ENCODE assay signal across 12 mouse cellular contexts in the genomic region with DNA sequence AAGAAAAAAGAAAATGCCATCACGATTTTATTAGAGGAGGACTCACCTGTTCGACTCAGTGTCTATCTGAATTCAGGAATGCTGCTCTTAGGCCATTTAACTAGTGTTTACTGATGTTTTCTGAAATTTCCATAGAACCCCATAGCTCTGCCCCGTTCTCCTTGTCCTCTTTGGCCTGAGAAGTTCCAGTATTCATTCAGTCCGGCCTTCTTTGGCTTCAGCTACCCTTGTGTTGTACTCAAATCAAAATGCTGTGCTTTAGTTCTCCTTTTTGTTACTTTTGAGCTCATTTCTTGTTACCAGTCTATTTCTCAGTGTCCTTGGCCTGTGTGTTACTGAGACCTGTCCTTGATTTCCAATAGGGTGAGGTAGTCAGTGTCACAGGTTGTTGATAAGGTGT. TPM values are rescaled to one million over a fixed set of nuclear protein-coding genes. Genes with fewer than 3 reads are reported as not detected.
DNase-seq lines count a peak whose midpoint lies in the region; ATAC-seq and TF ChIP-seq lines count a peak whose summit lies in the region.
"Had no signal": no experiment of that assay in that cellular context is flagged by ENCODE, and none has a peak within 500 bp of the region (broad histone marks: within the 10 kb centered on the region; RNA-seq: fewer than 3 reads in every experiment).

No protein-coding gene starts in this region.

- peaks cover 24% of the 10 kb centered on the region; the same call in 1 of the 2 replicates for H3K79me2 ChIP-seq in CH12.LX (replicated peaks; ENCODE audit: control insufficient read depth, extremely low read depth, insufficient read depth, poor library complexity, severe bottlenecking)

- H3K4me3 ChIP-seq in heart, embryonic 15.5 days = no peak overlapping the region; the same call in 1 of the 2 replicates
- no peak overlapping the region for H3K4me3 ChIP-seq in lung, embryonic 14.5 days (ENCODE audit: low read depth, low read length)
- peak overlapping the region; percentile 88 to 97 (median 88) for H3K4me3 ChIP-seq in CH12.LX (replicated peaks in 1 of 3; ENCODE audit: low read depth in 2 of 3, low read length in 2 of 3, poor library complexity in 1 of 3)
- no peak overlapping the region for H3K4me3 ChIP-seq in liver, postnatal 0 days (ENCODE audit: low read depth, low read length)

- TF ChIP-seq POLR2A in CH12.LX (IDR thresholded peaks at IDR 0.05; ENCODE audit: low read depth, low read length) = no peak

- TF ChIP-seq EP300 in CH12.LX (IDR thresholded peaks at IDR 0.05; ENCODE audit: low read length) = no peak
- no peak for TF ChIP-seq EP300 in liver, postnatal 0 days (IDR thresholded peaks at IDR 0.05; ENCODE audit: low read depth)

- no peak for TF ChIP-seq CTCF in lung, embryonic 14.5 days (IDR thresholded peaks at IDR 0.05; ENCODE audit: low read depth)
- no peak for TF ChIP-seq CTCF in CH12.LX (conservative IDR thresholded peaks at IDR 0.05 in 1 of 2, IDR thresholded peaks at IDR 0.05 in 1 of 2; ENCODE audit: low read depth in 2 of 2, low read length in 2 of 2)
- TF ChIP-seq CTCF in liver, postnatal 0 days (IDR thresholded peaks at IDR 0.05; ENCODE audit: low read depth) = no peak

- no peak overlapping the region for H3K9ac ChIP-seq in heart, embryonic 15.5 days
- H3K9ac ChIP-seq in lung, embryonic 14.5 days = no peak overlapping the region
- H3K9ac ChIP-seq in CH12.LX (ENCODE audit: insufficient read depth, low read depth) = peak overlapping the region; percentile 100
- no peak overlapping the region for H3K9ac ChIP-seq in liver, postnatal 0 days (replicated peaks)

- in situ Hi-C loops in CH12.LX (cut with MboI; ENCODE audit: low pct_ligation_motif_present, low pct_unique_long_range_greater_than_20kb, low sequenced_read_pairs) = no loop called here

- dilution Hi-C loops in CH12.LX (cut with MboI; ENCODE audit: extremely low pct_ligation_motif_present, extremely low pct_unique_long_range_greater_than_20kb, low sequenced_read_pairs) = no loop called here

- no peak for ATAC-seq in heart, embryonic 15.5 days (replicated peaks; ENCODE audit: insufficient number of reproducible peaks, insufficient read depth, low FRiP score, low read depth)
- no peak for ATAC-seq in lung, embryonic 14.5 days (ENCODE audit: insufficient read depth)
- ATAC-seq in liver, postnatal 0 days = no peak

- TF ChIP-seq RAD21 in CH12.LX (IDR thresholded peaks at IDR 0.05; ENCODE audit: low read depth, low read length) = no peak

- no peaks in the 10 kb centered on the region for H3K27me3 ChIP-seq in heart, embryonic 15.5 days
- no peaks in the 10 kb centered on the region for H3K27me3 ChIP-seq in lung, embryonic 14.5 days (ENCODE audit: insufficient read depth, low read length)
- no peaks in the 10 kb centered on the region for H3K27me3 ChIP-seq in CH12.LX (replicated peaks)
- H3K27me3 ChIP-seq in liver, postnatal 0 days (ENCODE audit: insufficient read depth, low read length) = no peaks in the 10 kb centered on the region

- no peak overlapping the region for H3K27ac ChIP-seq in heart, embryonic 15.5 days
- H3K27ac ChIP-seq in lung, embryonic 14.5 days (ENCODE audit: low read depth) = no peak overlapping the region
- H3K27ac ChIP-seq in CH12.LX (ENCODE audit: insufficient read depth, low read depth) = no peak overlapping the region
- no peak overlapping the region for H3K27ac ChIP-seq in liver, postnatal 0 days (ENCODE audit: low read depth)

- H3K9me3 ChIP-seq in heart, embryonic 15.5 days (replicated peaks) = no peaks in the 10 kb centered on the region
- H3K9me3 ChIP-seq in lung, embryonic 14.5 days (ENCODE audit: low read depth, low read length) = no peaks in the 10 kb centered on the region
- H3K9me3 ChIP-seq in CH12.LX (replicated peaks; ENCODE audit: low read length) = no peaks in the 10 kb centered on the region
- no peaks in the 10 kb centered on the region for H3K9me3 ChIP-seq in liver, postnatal 0 days (ENCODE audit: low read length)

- peak overlapping the region; percentile 50 for H3K4me2 ChIP-seq in heart, embryonic 15.5 days
- H3K4me2 ChIP-seq in lung, embryonic 14.5 days = peak overlapping the region; percentile 54
- H3K4me2 ChIP-seq in CH12.LX (ENCODE audit: insufficient read depth, low read depth, poor library complexity, severe bottlenecking) = peak overlapping the region; percentile 67; the same call in 1 of the 2 replicates
- peak overlapping the region; percentile 63; the same call in 1 of the 2 replicates for H3K4me2 ChIP-seq in liver, postnatal 0 days (ENCODE audit: low read depth, low read length)

- peaks cover 8% of the 10 kb centered on the region for H3K4me1 ChIP-seq in heart, embryonic 15.5 days (replicated peaks)
- no peaks in the 10 kb centered on the region for H3K4me1 ChIP-seq in lung, embryonic 14.5 days (ENCODE audit: insufficient read depth)
- peaks cover 3 to 70% of the 10 kb centered on the region in 2 experiments; a peak in 3 of 4 replicates for H3K4me1 ChIP-seq in CH12.LX (ENCODE audit: control insufficient read depth in 1 of 2, insufficient read depth in 2 of 2)
- peaks cover 8% of the 10 kb centered on the region; the same call in 1 of the 2 replicates for H3K4me1 ChIP-seq in liver, postnatal 0 days (ENCODE audit: insufficient read depth)

- no peaks in the 10 kb centered on the region for H3K36me3 ChIP-seq in heart, embryonic 15.5 days
- no peaks in the 10 kb centered on the region for H3K36me3 ChIP-seq in lung, embryonic 14.5 days (ENCODE audit: insufficient read depth)
- H3K36me3 ChIP-seq in CH12.LX (replicated peaks in 1 of 2; ENCODE audit: control insufficient read depth in 1 of 2, insufficient read depth in 1 of 2, low read length in 1 of 2) = peaks cover 0 to 15% of the 10 kb centered on the region in 2 experiments
- no peaks in the 10 kb centered on the region for H3K36me3 ChIP-seq in liver, postnatal 0 days (replicated peaks; ENCODE audit: insufficient read depth, low read length)

- no peak for DNase-seq in heart, postnatal 4 days
- no peak for DNase-seq in lung, embryonic 14.5 days
- DNase-seq in lung, postnatal 36 days = no peak
- DNase-seq in CH12.LX (ENCODE audit: extremely low read depth) = no peak
- no peak for DNase-seq in liver, postnatal 0 days
- DNase-seq in cerebellum, postnatal 14 days = no peak
- DNase-seq in embryo, embryonic 9.5 days (ENCODE audit: extremely low spot score) = no peak

- 72% methylated on average over 4 of the region's 4 CpGs for WGBS in heart, embryonic 15.5 days
- 82% methylated on average over 4 of the region's 4 CpGs for WGBS in lung, embryonic 14.5 days
- WGBS in liver, postnatal 0 days (ENCODE audit: insufficient replicate concordance) = 73% methylated on average over 4 of the region's 4 CpGs

TF ChIP-seq in CH12.LX, 34 proteins besides CTCF, POLR2A, EP300 and RAD21:
- TF ChIP-seq USF2 (conservative IDR thresholded peaks at IDR 0.05; ENCODE audit: low read depth, low read length) (no peak), MXI1 (IDR thresholded peaks at IDR 0.05; ENCODE audit: low read depth, low read length) (no peak), JUND (conservative IDR thresholded peaks at IDR 0.05; ENCODE audit: low read depth, low read length) (no peak), TBP (conservative IDR thresholded peaks at IDR 0.05; ENCODE audit: low read depth, low read length) (0 out of 2 replicates have a peak, but pooled peaks have one; percentile 8), SIN3A (IDR thresholded peaks at IDR 0.05; ENCODE audit: low read length) (no peak), USF1 (IDR thresholded peaks at IDR 0.05; ENCODE audit: low read depth, low read length) (no peak)

RNA-seq across cellular contexts. Expression of a gene that starts 0.9 kb away (rescaled TPM):
- polyA plus RNA-seq in heart, embryonic 15.5 days (2015; fragmentation: Nextera tagmentation; extraction: Ambion mirVana) = 18.5 and 21.8 TPM in 2 replicates
- 1 to 10 TPM; 7.6 to 8.3 TPM for total RNA-seq in heart, postnatal 4 days (2021)
- polyA plus RNA-seq in lung, embryonic 14.5 days (2014; fragmentation: Nextera tagmentation; extraction: Ambion mirVana) = 15.0 and 15.3 TPM in 2 replicates
- total RNA-seq in CH12.LX (2012; rRNA removed) (20.2 and 21.1 TPM in 2 replicates), CH12.LX (2014; rRNA removed) (41.7 and 42.9 TPM in 2 replicates)
- 37.4 and 39.2 TPM in 2 replicates for polyA plus RNA-seq in CH12.LX (2012; ENCODE audit: insufficient read length, low read depth)
- polyA plus RNA-seq in liver, postnatal 0 days (2015; fragmentation: Nextera tagmentation; extraction: Ambion mirVana) = 33.7 and 35.6 TPM in 2 replicates

RNA-seq across cellular contexts. Expression of a gene that starts 42.7 kb away (rescaled TPM):
- polyA plus RNA-seq in heart, embryonic 15.5 days (2015; fragmentation: Nextera tagmentation; extraction: Ambion mirVana) = 0.33 and 0.55 TPM in 2 replicates
- not detected for total RNA-seq in heart, postnatal 4 days (2021)
- 3.1 and 3.4 TPM in 2 replicates for polyA plus RNA-seq in lung, embryonic 14.5 days (2014; fragmentation: Nextera tagmentation; extraction: Ambion mirVana)
- total RNA-seq in CH12.LX (2012; rRNA removed) (not detected in 2 replicates), CH12.LX (2014; rRNA removed) (not detected in 2 replicates)
- polyA plus RNA-seq in CH12.LX (2012; ENCODE audit: insufficient read length, low read depth) = 0.41 and 0.86 TPM in 2 replicates
- polyA plus RNA-seq in liver, postnatal 0 days (2015; fragmentation: Nextera tagmentation; extraction: Ambion mirVana) = 8.6 and 9.3 TPM in 2 replicates
- total RNA-seq: granulocyte monocyte progenitor cell, adult 5-6 weeks had no signal
- polyA plus RNA-seq: neural tube, embryonic 11.5 days had no signal

RNA-seq across cellular contexts. Expression of a gene that starts 48.7 kb away (rescaled TPM):
- polyA plus RNA-seq in heart, embryonic 15.5 days (2015; fragmentation: Nextera tagmentation; extraction: Ambion mirVana) = not detected in 2 replicates
- total RNA-seq in heart, postnatal 4 days (2021) = not detected
- 0.15 TPM in 1 of 2 replicates, not detected in the other for polyA plus RNA-seq in lung, embryonic 14.5 days (2014; fragmentation: Nextera tagmentation; extraction: Ambion mirVana)
- total RNA-seq in CH12.LX (2012; rRNA removed) = not detected in 2 replicates
- not detected in 2 replicates for total RNA-seq in CH12.LX (2014; rRNA removed)
- not detected in 2 replicates for polyA plus RNA-seq in CH12.LX (2012; ENCODE audit: insufficient read length, low read depth)
- 0.64 and 1.1 TPM in 2 replicates for polyA plus RNA-seq in liver, postnatal 0 days (2015; fragmentation: Nextera tagmentation; extraction: Ambion mirVana)
- total RNA-seq: granulocyte monocyte progenitor cell, adult 5-6 weeks had no signal
- polyA plus RNA-seq: kidney, embryonic 14.5 days; limb, embryonic 11.5 days; neural tube, embryonic 11.5 days had no signal

Comparison
In these comparisons a context has a peak if more than half of its experiments do, and no peak if none do; other contexts are left out.
1. H3K4me3 ChIP-seq: peak in CH12.LX (3 of 3); none in heart, embryonic 15.5 days (single experiment), lung, embryonic 14.5 days (single experiment) and liver, postnatal 0 days (single experiment).
2. Peak in every context shown above with its lines, with median percentiles within 50 percentile points of each other: H3K4me2 ChIP-seq.